Mouse (Mus musculus): ENCODE measurements at regions not wholly inside any gene's neighbourhood (a gene's known extent, or its start where the extent isn't known, plus 50 kb on each side); places are given as distances from the start of the nearest gene placed in this dataset.

DNA sequence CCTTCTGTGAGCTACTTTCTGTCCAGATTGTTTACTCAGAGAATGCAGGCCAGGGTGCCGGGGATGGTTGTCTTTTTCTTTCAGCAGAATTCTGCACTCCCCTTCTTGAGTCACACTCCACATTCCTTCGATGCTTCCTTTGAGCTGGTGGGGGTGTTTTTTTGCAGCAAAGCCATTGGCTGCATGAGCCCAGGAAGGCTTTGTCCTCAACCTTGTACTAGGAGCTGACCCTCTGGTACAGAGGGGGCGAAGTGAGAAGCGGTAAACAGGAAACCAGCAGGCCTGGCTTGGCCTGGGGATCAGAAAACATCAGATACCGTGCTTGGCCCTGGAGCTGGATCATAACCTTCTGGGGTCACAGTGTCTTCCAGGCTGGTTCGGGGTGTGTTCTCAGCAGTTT, 169.9 kb downstream of the Chic2 start:
- no peak for DNase-seq (ENCODE audit: low read depth, low spot score)
- no peaks in the 10 kb centered on the region for H3K27me3 ChIP-seq (ENCODE audit: control insufficient read depth, insufficient read depth, low read length, poor library complexity, severe bottlenecking)
- no peaks in the 10 kb centered on the region for H3K36me3 ChIP-seq (ENCODE audit: control insufficient read depth, insufficient read depth, low read length, poor library complexity, severe bottlenecking)

GRCm38 (mm10) chr5:74870615-74871014, 167.9 kb upstream of the Lnx1 start:
- DNase-seq (ENCODE audit: low read depth, low spot score) = no peak
- Histone ChIP-seq H3K27me3 (ENCODE audit: control insufficient read depth, insufficient read depth, low read length, poor library complexity, severe bottlenecking) (no peaks in the 10 kb centered on the region), H3K36me3 (ENCODE audit: control insufficient read depth, insufficient read depth, low read length, poor library complexity, severe bottlenecking) (no peaks in the 10 kb centered on the region)

DNA sequence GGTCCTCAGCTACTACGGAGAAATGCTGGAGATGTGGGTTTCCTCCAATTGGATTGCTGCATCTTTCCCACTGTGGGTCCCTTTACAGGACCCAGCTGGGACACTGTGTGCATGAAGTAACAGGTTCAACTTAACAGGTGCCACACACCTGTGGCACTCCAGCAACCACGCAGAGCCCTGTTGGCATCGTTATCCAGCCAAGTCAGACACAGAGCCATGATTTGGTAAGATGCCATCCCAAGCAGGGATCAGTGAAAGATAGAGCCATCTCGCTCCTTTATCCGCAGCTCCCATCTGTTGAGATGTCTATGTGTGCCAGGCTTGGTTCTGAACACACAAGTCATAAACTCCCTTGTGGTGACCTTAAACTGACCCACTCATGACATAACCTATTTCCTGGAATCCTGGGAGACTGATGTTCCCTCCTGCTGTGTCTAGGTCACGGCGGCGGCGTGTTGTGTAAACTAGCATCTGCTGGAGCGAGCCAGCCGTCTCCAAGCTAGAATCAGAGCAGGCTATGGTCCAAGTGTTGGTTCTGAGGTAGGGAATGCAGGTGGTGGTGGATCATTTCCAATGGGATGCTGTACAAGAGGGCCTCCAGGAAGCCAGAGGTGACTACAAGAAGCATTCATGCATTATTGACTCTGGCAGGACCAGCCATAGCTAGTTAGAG, 164.5 kb upstream of the Lnx1 start:
- H3K36me3 ChIP-seq (ENCODE audit: control insufficient read depth, insufficient read depth, low read length, poor library complexity, severe bottlenecking) = no peaks in the 10 kb centered on the region
- no peak for DNase-seq (ENCODE audit: low read depth, low spot score)
- no peaks in the 10 kb centered on the region for H3K27me3 ChIP-seq (ENCODE audit: control insufficient read depth, insufficient read depth, low read length, poor library complexity, severe bottlenecking)

DNA sequence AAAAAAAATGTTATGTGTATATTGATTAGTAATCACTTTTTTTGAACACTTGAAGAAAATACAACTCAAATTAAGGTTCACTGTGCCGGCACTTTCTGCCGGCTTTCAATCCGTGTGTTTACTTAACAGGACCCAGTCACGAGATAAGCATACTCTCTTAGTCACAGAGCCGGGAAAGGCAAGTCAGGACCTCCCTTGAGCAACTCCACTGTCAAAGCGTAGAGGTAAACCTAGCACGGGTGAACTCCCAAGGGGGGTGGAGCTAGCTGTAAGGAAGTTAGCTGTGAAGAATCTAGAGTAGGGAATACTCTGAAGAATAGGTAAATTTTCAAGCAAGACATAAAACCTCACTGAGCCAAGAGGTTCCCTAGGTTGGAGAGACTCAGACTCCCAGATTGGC, 164.0 kb upstream of the Lnx1 start:
- DNase-seq (ENCODE audit: low read depth, low spot score) = no peak
- Histone ChIP-seq H3K36me3 (ENCODE audit: control insufficient read depth, insufficient read depth, low read length, poor library complexity, severe bottlenecking) (no peaks in the 10 kb centered on the region), H3K27me3 (ENCODE audit: control insufficient read depth, insufficient read depth, low read length, poor library complexity, severe bottlenecking) (no peaks in the 10 kb centered on the region)

DNA sequence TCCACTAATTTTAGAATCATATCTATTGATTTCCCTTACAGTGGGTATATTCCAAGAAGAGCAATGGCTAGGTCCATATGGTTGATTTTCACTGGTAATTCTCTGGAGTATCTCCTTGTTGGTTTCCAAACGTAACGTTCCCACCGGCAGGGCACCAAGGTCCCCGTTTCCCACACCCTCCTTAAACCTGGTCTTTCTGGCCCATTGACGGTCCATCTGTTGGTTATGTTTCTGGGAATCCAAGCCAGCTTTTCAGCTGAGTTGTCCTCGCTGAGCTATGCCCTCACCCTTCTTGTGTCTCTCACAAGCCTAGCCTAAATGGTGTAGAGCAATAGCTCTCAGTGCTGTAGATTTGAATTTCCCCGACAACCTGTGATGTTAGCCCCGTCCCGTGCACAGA, 162.7 kb upstream of the Lnx1 start:
- DNase-seq (ENCODE audit: low read depth, low spot score) = no peak
- H3K27me3 ChIP-seq (ENCODE audit: control insufficient read depth, insufficient read depth, low read length, poor library complexity, severe bottlenecking) = no peaks in the 10 kb centered on the region
- no peaks in the 10 kb centered on the region for H3K36me3 ChIP-seq (ENCODE audit: control insufficient read depth, insufficient read depth, low read length, poor library complexity, severe bottlenecking)

GRCm38 (mm10) chr5:74864540-74865157, 161.9 kb upstream of the Lnx1 start:
- H3K27me3 ChIP-seq (ENCODE audit: control insufficient read depth, insufficient read depth, low read length, poor library complexity, severe bottlenecking) = no peaks in the 10 kb centered on the region
- no peaks in the 10 kb centered on the region for H3K36me3 ChIP-seq (ENCODE audit: control insufficient read depth, insufficient read depth, low read length, poor library complexity, severe bottlenecking)
- DNase-seq (ENCODE audit: low read depth, low spot score) = no peak

GRCm38 (mm10) chr5:74861297-74861696, 158.6 kb upstream of the Lnx1 start:
- Histone ChIP-seq H3K27me3 (ENCODE audit: control insufficient read depth, insufficient read depth, low read length, poor library complexity, severe bottlenecking) (no peaks in the 10 kb centered on the region), H3K36me3 (ENCODE audit: control insufficient read depth, insufficient read depth, low read length, poor library complexity, severe bottlenecking) (no peaks in the 10 kb centered on the region)
- DNase-seq (ENCODE audit: low read depth, low spot score) = no peak

DNA sequence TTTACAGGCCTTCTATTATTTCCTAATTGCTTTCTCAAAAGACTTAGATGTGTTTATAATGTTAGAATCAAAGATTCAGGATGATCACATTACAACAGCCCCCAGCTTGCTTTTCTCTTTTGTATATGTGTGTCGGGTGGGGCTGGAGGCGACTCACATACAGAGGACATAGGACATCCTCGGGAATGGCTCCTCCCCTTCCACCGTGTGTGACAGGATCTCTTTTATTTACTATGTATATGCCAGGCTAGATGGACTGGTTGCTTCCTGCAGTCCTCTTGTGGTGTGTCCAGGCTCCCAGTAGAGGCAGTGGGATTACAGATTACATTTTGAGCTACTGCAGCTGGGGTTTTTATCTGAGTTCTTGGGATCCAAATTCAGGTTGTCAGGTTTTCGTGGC, 155.1 kb upstream of the Lnx1 start:
- no peak for DNase-seq (ENCODE audit: low read depth, low spot score)

GRCm38 (mm10) chr5:74857161-74857560, 154.4 kb upstream of the Lnx1 start:
- Histone ChIP-seq H3K27me3 (ENCODE audit: control insufficient read depth, insufficient read depth, low read length, poor library complexity, severe bottlenecking) (no peaks in the 10 kb centered on the region), H3K36me3 (ENCODE audit: control insufficient read depth, insufficient read depth, low read length, poor library complexity, severe bottlenecking) (no peaks in the 10 kb centered on the region)

More for the DNA sequence above, 155.1 kb upstream of the Lnx1 start:
- Histone ChIP-seq H3K36me3 (ENCODE audit: control insufficient read depth, insufficient read depth, low read length, poor library complexity, severe bottlenecking) (no peaks in the 10 kb centered on the region), H3K27me3 (ENCODE audit: control insufficient read depth, insufficient read depth, low read length, poor library complexity, severe bottlenecking) (no peaks in the 10 kb centered on the region)

DNA sequence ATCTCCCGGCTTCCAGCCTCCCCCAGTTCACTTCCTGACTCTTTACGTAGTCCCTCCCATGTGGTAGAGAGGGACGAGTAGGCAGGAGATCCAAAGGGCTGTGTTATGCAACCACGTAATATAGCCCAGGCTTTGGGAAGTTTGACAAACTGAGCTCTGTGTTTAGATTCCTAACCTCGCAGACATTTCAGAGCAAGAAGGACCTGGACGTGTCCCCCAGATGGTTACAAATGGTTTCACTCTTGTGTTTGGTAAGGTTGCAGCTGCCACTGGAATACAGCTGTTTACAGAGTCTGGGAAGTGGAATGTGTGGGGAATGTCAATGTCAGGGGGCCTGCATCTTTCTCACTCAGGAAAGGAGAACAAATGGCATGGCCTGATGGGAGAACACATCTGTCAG, 145.1 kb upstream of the Lnx1 start:
- Histone ChIP-seq H3K27me3 (ENCODE audit: control insufficient read depth, insufficient read depth, low read length, poor library complexity, severe bottlenecking) (no peaks in the 10 kb centered on the region), H3K36me3 (ENCODE audit: control insufficient read depth, insufficient read depth, low read length, poor library complexity, severe bottlenecking) (no peaks in the 10 kb centered on the region)
- no peak for DNase-seq (ENCODE audit: low read depth, low spot score)

More at GRCm38 (mm10) chr5:74857161-74857560, 154.4 kb upstream of the Lnx1 start:
- DNase-seq (ENCODE audit: low read depth, low spot score) = no peak

DNA sequence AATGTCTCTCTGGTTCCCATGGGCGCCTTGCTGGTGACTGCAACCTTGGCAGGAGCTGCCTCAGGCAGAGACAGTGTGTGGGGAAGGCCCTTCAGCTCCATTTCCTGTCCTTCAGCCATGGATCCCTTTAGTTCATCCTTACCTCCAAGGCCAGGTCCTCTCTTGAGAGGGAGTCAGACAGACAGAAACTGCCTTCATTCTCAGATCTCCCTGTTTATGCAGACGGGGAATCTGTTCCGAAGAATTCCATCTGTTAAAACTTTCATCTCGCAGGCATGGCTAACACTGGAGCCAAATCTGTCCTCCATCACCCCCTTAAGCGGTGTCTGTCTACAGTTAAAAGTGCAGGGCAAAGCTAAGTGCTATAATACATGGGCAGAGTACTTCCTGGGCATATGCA, 144.0 kb upstream of the Lnx1 start:
- no peak for DNase-seq (ENCODE audit: low read depth, low spot score)
- Histone ChIP-seq H3K27me3 (ENCODE audit: control insufficient read depth, insufficient read depth, low read length, poor library complexity, severe bottlenecking) (no peaks in the 10 kb centered on the region), H3K36me3 (ENCODE audit: control insufficient read depth, insufficient read depth, low read length, poor library complexity, severe bottlenecking) (no peaks in the 10 kb centered on the region)

GRCm38 (mm10) chr5:74834401-74834800, 131.7 kb upstream of the Lnx1 start:
- H3K36me3 ChIP-seq (ENCODE audit: control insufficient read depth, insufficient read depth, low read length, poor library complexity, severe bottlenecking) = no peaks in the 10 kb centered on the region
- no peaks in the 10 kb centered on the region for H3K27me3 ChIP-seq (ENCODE audit: control insufficient read depth, insufficient read depth, low read length, poor library complexity, severe bottlenecking)
- no peak for DNase-seq (ENCODE audit: low read depth, low spot score)

GRCm38 (mm10) chr5:74833887-74834286, 131.2 kb upstream of the Lnx1 start:
- Histone ChIP-seq H3K36me3 (ENCODE audit: control insufficient read depth, insufficient read depth, low read length, poor library complexity, severe bottlenecking) (no peaks in the 10 kb centered on the region), H3K27me3 (ENCODE audit: control insufficient read depth, insufficient read depth, low read length, poor library complexity, severe bottlenecking) (no peaks in the 10 kb centered on the region)
- DNase-seq (ENCODE audit: low read depth, low spot score) = no peak

DNA sequence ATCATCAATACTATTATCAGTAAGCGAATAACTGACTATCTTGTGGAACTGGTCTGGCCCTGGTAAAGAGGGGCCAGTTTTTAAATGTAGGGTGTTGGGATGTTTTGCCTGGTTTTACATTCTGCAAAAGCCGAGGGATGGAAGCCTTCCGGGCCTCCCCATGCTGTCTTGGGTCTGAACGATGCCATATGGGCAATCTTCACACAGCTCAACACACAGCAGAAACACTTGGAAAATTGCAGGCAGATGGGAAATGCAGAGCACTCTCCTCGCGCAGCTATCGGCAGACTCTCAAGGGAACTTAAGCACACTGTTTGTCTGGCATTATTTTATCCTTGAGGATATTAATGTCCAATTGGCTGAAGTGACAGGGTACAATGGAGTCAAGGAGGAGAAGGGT, 129.3 kb upstream of the Lnx1 start:
- no peaks in the 10 kb centered on the region for H3K36me3 ChIP-seq (ENCODE audit: control insufficient read depth, insufficient read depth, low read length, poor library complexity, severe bottlenecking)
- no peaks in the 10 kb centered on the region for H3K27me3 ChIP-seq (ENCODE audit: control insufficient read depth, insufficient read depth, low read length, poor library complexity, severe bottlenecking)
- DNase-seq (ENCODE audit: low read depth, low spot score) = no peak

- no peak for DNase-seq (ENCODE audit: low read depth, low spot score)
- H3K36me3 ChIP-seq (ENCODE audit: control insufficient read depth, insufficient read depth, low read length, poor library complexity, severe bottlenecking) = no peaks in the 10 kb centered on the region
- H3K27me3 ChIP-seq (ENCODE audit: control insufficient read depth, insufficient read depth, low read length, poor library complexity, severe bottlenecking) = no peaks in the 10 kb centered on the region
Measured at GRCm38 (mm10) chr5:74830646-74831045, 127.9 kb upstream of the Lnx1 start.

GRCm38 (mm10) chr5:74829003-74829402, 126.3 kb upstream of the Lnx1 start:
- no peaks in the 10 kb centered on the region for H3K36me3 ChIP-seq (ENCODE audit: control insufficient read depth, insufficient read depth, low read length, poor library complexity, severe bottlenecking)
- no peaks in the 10 kb centered on the region for H3K27me3 ChIP-seq (ENCODE audit: control insufficient read depth, insufficient read depth, low read length, poor library complexity, severe bottlenecking)
- DNase-seq (ENCODE audit: low read depth, low spot score) = no peak

All from splenic B cell, adult 2 months (primary cell).